Mouse (Mus musculus): ENCODE data around the gene Specc1.

Gene Specc1

DNA sequence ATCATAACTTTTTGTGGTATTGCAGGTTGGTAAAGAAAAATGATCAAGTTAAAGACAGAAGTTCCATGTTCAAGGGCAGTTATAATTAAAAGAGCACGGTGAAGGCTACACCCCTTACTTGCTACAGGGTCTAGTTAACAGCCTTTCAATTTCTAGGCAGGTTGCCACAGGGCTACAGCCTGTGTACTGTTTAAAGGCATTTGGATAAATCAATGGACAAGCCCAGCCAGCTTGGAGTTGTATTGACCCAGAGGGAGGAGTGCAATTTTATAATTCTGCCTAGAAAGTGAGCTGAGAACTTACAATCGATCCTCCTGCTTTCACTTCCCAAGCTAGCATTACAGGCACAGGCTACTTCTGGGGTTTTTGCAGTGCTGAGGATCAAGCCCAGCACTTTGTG, 123.9 kb downstream of the Specc1 start:
- in situ Hi-C loops (cut with MboI, MseI), result no loop called here

DNA sequence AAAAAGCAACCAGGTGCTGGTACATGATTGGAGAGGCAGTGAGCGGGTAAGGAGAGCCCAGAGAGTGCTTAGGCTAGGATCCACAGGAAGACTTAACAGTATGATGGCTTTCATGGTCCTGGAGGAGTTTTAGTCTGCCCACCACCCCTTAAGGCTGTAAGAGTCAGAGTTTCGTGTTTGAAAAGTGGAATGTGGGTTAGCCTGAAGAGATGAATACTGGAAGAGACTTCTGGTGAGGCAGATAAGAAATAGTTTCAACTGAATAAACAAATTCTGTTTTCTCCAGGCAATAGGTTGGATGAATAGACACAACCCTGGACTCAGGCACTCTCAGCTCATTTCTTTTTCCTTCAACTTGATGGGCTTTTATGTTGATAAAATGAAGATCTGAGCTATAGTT, 130.1 kb downstream of the Specc1 start:
- in situ Hi-C loops (cut with MboI, MseI), result no loop called here

DNA sequence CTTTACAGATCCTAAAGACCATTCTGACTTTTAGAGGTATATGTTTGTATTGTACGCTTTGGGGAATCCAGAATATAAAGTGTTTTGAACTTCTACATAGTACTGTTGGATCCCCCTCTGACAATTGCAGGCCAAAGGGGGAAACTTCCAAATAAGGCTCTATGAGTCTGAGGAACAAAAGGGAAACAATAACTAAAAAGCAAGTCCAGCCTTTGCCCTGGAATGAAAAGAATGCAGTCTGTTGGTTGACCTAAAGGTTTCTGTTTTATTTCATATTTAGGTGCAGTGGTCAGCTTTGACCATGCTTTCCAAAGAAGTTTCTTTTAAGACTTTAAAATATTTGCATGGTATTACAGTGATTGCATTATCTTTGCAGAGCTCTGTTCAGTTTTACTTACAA, 130.5 kb downstream of the Specc1 start:
- in situ Hi-C loops (cut with MboI, MseI), result no loop called here

- in situ Hi-C loops (cut with MboI, MseI), result no loop called here
Observed at GRCm38 (mm10) chr11:62088651-62089050, 132.1 kb downstream of the Specc1 start.

DNA sequence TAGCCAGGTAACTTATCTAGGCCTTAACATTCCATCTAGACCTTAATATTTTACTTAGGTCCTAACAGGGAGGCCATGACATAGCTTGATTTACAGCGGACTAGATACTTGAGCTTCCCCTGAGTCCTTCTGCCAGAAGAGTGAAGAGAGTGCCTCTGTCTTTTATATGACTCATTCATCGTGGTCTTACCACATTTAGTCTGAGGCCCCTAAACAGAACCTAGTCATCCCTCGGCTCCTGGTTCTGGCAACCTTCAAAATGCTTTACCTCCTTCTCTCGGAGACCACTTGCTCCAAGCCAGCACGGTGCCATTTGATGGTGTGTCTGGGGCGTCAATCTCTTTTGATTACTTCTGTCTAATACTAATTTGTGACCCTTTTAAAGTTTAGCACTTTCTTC, 133.8 kb downstream of the Specc1 start:
- in situ Hi-C loops (cut with MboI, MseI), result no loop called here

- in situ Hi-C loops (cut with MboI, MseI), result loop anchor here (5.0 kb wide), 1 partner anchor 41 kb away; no protein-coding TSS in a partner anchor
Observed at GRCm38 (mm10) chr11:62103380-62103911, 146.9 kb downstream of the Specc1 start.

DNA sequence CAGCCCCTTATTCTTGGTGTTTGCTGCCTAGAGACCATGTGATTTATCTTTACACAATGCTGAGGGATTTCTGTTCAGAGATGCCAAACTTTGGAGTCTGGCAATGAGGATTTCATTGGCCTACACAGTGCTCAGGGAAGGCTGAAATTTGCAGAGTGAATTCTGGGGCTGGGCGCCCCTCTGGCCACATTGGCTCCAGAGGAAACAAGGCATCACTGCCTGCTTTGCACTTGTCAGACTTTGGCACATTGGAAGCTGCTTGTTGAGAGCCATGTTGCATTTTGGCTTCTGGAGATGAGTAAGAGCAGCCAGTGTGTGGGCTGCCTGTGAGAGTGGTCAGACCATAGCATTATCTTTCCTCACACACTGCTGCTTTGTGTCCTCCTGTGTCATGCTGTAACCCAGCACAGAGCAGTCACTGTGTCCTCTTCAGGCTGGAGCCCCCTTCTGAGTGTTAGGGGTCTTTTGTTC, 149.9 kb downstream of the Specc1 start:
- in situ Hi-C loops (cut with MboI, MseI), result no loop called here

DNA sequence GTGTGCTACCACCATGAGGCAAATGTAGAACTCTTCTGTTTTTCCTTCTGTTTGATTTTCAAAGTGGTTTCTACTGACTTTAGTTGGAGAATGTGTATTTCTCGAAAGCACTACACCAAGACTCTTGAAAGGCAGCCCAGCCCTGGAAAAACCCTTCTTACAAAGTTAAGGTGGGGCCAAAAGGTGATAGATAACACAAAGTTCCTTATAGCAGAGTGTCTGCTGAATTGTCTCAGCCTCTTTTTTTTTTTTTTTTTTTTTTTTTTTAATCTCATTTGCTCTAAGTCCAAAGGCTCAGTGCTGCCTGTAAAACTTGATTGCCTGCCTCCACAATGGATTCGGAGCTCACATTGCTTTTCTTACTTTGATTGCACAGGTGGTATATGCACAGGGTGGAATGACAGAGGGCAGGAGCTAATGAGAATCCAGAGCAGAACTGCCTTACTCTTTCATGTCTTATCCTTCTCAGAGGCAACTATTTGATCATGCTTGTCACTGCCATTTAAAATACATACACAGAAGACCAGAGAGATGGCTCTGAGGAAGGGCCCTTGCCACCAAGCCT, 150.8 kb downstream of the Specc1 start:
- in situ Hi-C loops (cut with MboI, MseI), result no loop called here

DNA sequence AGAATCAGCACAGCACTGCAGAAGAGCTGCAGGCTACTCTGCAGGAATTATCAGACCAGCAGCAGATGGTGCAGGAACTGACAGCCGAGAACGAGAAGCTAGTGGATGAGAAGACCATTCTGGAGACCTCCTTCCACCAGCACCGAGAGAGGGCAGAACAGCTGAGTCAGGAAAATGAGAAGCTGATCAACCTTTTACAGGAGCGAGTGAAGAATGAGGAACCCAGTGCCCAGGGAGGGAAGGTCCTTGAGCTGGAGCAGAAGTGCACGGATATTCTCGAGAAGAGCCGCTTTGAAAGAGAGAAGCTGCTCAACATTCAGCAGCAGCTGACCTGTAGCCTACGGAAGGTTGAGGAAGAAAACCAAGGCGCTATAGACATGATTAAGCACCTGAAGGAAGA, 162.0 kb downstream of the Specc1 start:
- in situ Hi-C loops (cut with MboI, MseI), result no loop called here

DNA sequence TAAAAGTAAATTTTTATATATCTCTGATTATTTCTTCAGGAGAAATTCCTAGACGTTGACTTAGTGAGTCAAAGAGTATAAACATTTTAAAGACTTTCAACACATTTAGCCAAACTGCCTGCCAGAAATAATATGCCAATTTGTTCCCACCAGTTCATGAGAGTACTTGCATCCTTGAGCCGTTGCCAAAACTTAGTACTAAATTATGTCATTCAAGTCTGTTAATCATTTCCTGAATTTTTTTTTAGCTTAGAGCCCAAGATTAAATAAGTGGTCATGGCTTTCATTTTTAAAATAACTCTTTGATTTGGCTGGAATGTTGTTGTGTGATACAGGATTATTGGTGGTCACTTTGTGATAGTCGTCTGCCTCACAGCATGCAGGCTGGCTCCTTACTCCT, 163.3 kb downstream of the Specc1 start:
- in situ Hi-C loops (cut with MboI, MseI), result loop anchor here (5.0 kb wide), 1 partner anchor 73 kb away; no protein-coding TSS in a partner anchor

GRCm38 (mm10) chr11:62121365-62121764, 164.8 kb downstream of the Specc1 start:
- in situ Hi-C loops (cut with MboI, MseI), result loop anchor here (5.0 kb wide), 1 partner anchor 74 kb away; no protein-coding TSS in a partner anchor

- in situ Hi-C loops (cut with MboI, MseI), result loop anchor here (5.0 kb wide), 1 partner anchor 150 kb away; no protein-coding TSS in a partner anchor
Observed at GRCm38 (mm10) chr11:62127692-62128091, 171.1 kb downstream of the Specc1 start.

- in situ Hi-C loops (cut with MboI, MseI), result loop anchor here (5.0 kb wide), 1 partner anchor 149 kb away; no protein-coding TSS in a partner anchor
Observed at GRCm38 (mm10) chr11:62128197-62128596, 171.6 kb downstream of the Specc1 start.

- in situ Hi-C loops (cut with MboI, MseI), result no loop called here
Observed at GRCm38 (mm10) chr11:62130191-62130590, 173.6 kb downstream of the Specc1 start.

DNA sequence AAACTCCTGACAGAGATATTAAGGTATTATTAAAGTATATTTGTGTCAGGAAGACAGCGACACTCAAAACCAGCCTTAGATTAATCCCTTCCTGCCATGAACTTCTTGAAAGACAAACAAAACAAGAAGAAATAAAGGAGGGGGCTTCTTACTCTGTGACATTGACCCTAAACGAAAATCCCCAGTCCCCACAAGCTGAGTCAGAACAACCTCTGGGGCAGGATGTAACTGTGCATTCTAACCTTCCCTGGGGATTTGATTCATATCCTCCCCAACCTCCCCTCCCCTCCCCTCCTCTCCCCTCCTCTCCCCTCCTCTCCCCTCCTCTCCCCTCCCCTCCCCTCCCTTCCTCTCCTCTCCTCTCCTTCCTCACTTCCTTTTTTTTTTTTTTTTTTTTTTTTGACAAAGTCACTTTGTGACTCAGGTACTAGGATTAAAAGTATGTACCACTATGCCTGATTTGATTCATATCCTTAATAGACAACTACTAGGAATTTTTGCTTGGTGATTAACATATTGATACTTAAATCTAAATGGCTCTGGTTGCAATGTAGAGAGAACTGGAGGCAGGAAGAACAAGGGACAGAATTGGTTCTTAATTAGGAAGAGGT, 174.2 kb downstream of the Specc1 start:
- in situ Hi-C loops (cut with MboI, MseI), result no loop called here

GRCm38 (mm10) chr11:62131601-62132000, 175.0 kb downstream of the Specc1 start:
- in situ Hi-C loops (cut with MboI, MseI), result no loop called here

GRCm38 (mm10) chr11:62134191-62134590, 177.6 kb downstream of the Specc1 start:
- in situ Hi-C loops (cut with MboI, MseI), result no loop called here

DNA sequence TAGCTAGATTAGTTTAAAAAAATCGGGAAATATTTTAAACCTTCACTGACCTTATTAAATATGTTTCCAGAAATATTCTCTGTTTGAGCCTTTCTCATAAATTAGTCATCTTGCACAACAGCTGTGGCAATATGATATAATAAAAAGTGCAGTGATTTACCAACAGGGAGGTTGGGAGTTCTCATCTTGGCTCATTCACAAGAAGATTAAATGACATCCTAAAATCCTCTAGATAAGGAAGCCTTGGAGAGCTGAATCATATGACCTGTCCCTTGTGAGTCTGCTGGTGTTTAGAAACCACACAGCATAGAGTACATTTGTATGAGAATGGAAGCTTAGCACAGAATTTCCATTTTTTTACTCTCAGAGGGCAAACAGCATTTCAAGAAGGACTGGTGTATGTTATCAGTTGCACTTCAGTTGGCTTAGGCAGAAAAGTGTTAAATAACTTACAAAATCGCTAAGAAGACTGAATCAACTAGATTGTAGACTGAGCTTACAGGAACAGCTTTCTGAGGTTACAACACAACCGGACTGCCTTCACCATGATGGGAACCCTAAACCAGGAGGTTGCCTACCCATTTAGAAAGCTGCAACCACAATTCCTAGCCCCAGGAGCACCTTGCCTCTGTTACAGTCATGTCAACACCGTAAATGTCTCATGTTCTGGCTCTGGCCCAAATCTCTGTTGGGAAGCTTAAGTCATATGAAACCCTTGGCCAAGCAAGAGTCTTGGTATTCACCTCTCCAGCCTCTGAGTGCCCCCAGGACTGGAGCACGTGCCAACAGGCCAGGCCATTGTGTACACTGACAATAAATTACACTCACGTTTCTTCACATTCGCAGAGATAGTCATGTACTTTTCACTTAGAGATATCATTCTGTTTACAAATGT, 188.9 kb downstream of the Specc1 start:
- in situ Hi-C loops (cut with MboI, MseI), result no loop called here

DNA sequence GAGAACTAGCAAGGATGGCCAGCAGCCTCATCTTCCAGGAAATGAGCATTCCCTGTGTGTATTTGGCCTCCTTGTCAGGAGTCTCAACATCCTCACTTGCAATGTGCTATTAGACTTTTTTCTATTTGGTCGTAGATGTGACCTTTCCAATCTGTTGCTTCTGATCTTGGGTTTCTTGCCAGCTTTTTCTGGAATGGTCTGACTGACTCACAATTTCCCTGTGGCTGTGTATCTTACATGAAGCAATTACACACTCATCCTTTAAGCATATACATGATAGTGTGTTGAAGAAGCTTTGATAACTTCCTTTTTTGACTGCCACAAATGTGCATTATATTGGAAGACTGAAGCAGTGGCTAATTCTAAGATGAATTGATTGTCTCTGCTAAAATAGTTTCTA, 190.1 kb downstream of the Specc1 start:
- in situ Hi-C loops (cut with MboI, MseI), result no loop called here

- in situ Hi-C loops (cut with MboI, MseI), result no loop called here
Observed at GRCm38 (mm10) chr11:62148026-62148425, 191.5 kb downstream of the Specc1 start.

DNA sequence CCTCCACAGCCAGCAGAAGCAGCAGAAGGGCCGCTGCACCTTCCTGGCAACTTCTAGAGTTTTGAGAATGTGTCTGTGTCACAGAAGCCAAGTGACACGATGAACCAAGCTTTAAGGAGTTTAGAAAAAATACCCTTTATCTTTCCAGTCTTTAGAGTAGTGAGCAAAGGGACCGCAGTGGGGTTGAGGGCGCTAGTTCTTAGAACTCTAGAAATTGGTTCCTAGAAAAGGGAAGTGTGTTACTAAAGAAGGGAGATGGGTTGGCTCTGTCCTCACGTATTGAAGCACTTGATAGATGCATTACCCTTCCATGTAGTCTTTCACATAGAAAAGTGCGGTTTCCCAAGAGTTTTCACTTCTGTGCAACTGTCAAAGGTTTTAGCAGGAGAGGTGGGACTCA, 191.9 kb downstream of the Specc1 start:
- in situ Hi-C loops (cut with MboI, MseI), result no loop called here

DNA sequence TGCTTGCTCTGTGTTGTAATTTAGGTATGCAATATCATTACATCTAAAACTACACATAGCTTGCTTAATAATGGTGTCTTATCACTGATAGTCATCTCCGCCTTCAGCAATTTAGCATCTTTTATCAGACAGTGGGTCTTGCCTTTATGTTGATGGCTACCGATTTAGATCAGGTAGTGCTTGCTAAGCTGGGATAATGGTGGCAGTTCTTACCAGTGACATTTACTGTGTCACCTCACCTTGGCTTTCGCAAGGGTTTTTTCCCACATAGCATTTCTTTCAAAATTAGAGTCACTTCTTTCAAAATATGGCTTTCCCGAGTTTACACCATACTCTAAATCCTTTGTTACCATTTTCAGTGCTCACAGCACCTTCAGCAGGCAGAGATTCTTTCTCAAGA, 196.5 kb downstream of the Specc1 start:
- in situ Hi-C loops (cut with MboI, MseI), result no loop called here

All from regulatory T cell (primary cell).